Mouse (Mus musculus) adrenal gland, adult 18-20 months (tissue): ENCODE measurements around the gene Tbc1d16. TPM values are rescaled to one million over a fixed set of nuclear protein-coding genes. Genes with fewer than 3 reads are reported as not detected.

Experiments used
- DNase-seq, 2 experiments: peaks; one replicate each; pipeline ENCODE4 v3.0.0; 2021 to 2022; ENCODE audit warnings: low spot score in 2 of 2
- total RNA-seq, 2 experiments: library from RNA; stranded (reverse); gene quantifications; 1 replicate in 1 of 2; 2 replicates in 1 of 2; pipeline ENCODE4 v1.2.3; 2021

Gene Tbc1d16
- total RNA-seq, 2 experiments from 2014 or later = 17.7 to 30.8 TPM

DNA sequence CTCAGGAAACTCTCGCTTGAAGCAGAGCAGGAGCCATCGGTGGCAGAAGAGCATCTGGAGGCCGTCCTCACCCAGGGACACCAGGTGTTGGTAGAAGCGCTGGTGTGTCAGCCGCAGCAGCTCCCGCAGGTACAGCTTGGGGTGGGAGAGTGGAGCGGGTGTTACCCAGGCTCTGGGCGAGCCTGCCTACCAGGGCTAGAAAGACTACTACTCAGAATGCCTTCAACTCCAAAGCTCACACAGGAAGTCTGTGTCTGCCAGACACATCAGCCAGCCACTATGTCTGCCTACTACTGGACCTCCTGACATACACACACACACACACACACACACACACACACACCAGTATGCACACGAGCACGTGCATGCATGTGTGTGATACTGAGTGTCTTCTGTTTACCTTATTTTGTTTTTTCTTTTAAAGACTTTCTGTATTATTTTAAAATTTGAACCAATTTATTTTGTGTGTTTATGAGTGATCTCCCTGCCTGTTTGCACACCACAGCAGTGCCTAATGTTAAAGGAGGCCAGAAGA, 77.2 kb downstream of the Tbc1d16 start:
- DNase-seq = no peak

DNA sequence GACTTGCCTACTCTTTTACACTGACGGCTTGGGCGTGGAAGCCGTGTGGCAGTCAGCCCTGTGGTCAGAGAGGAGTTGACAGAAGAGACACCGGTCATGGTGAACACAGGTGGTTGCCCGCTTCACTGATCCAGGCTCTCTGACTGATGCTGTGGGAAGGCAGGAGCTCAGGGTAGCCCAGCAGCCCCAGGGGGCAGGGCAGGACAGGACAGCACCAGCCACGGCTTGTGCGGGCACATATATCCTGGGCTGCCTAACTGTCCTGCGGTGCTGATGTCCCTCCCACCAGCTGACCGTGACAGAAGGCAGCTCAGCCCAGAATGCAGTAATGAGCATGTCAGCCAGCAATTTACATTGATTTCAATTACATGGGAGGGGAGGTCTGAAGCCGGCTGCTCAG, 77.9 kb downstream of the Tbc1d16 start:
- DNase-seq = no peak

DNA sequence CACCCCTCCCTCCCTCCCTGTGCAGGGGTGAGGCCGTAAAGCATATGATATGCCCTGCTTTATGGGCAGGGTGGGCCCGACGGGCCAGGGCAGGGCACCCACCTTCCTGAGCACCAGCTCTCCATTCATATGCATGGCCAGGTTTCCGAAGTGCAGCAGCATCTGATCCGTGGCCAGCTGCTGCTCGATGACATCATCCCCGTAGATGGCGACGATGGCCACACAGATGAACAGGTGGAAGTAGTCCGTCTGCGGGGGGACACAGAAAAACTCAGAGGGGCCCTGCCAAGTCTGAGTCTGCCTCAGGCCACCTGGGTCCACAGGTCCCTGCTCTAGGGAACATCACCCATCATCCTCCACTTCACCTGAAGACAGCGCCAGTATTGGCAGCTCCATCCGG, 79.5 kb downstream of the Tbc1d16 start:
- DNase-seq = no peak

DNA sequence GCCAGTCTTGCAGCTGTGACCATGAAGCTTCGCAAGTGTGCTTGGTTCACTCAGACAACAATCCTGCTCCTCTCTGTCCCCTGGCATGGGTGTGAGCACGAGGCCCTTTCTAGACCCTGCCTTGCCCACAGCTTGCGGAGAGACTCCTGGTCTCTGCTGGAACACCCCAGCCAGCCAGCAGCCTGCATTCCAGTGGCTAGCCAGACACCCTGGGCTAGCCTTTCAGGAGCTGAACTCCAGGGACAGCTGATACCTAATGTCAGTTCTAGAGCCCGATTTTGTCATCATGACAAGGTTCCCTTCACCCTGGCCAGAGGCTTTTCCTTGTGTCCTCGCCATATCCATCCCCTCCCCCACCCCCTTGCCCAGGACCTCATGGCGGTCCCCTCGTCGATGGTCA, 81.1 kb downstream of the Tbc1d16 start:
- no peak for DNase-seq

DNA sequence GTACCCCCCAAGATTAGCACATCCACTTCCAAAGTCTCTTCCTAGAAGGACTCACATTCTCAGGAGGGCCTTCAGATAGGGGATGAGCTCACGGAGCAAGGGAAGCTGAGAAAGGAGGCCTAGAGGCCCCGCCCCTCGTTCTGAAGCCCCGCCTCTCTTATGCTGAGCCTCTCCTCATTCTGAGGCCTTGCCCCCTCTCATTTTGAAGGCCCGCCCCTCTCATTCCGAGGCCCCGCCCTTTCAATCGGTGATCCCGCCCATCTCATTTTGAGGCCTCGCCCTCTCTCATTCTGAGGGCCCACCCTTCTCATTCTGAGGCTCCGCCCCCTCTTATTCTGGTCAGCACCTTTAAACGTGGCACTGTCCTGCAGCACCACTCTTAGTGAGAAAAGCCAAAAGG, 82.2 kb downstream of the Tbc1d16 start:
- DNase-seq = no peak

DNA sequence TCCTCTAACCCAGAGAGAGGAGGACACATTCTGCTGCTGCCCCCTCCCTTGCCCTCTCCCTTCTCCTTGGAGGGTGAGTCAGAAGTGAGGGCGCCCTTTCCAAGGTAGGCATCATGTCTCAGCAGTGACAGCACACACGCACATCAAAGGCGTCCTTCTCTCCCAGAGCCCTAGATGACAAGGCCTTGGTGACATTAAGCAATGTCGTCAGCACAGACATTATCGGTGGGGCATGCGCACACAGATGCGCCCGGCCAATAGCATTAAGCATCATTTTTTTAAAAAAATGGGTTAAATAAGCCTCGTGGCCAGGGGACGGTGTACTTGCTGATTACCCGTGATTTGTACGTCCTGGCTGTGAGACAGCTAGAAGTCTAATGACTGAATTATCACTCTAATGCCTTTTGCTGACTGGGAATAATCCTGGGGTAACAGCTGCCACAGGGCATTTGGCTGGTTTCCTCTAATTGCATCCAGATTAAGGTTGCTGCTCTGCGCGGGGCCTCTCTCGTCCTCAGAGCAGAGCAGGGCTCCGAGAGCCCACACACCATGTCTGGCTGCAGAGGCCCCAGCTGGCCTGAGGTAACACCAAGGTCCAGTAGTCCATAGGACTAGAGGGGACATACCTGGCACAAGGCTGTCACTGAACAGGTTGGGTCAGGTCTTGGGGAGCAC, 83.4 kb downstream of the Tbc1d16 start:
- DNase-seq = no peak

DNA sequence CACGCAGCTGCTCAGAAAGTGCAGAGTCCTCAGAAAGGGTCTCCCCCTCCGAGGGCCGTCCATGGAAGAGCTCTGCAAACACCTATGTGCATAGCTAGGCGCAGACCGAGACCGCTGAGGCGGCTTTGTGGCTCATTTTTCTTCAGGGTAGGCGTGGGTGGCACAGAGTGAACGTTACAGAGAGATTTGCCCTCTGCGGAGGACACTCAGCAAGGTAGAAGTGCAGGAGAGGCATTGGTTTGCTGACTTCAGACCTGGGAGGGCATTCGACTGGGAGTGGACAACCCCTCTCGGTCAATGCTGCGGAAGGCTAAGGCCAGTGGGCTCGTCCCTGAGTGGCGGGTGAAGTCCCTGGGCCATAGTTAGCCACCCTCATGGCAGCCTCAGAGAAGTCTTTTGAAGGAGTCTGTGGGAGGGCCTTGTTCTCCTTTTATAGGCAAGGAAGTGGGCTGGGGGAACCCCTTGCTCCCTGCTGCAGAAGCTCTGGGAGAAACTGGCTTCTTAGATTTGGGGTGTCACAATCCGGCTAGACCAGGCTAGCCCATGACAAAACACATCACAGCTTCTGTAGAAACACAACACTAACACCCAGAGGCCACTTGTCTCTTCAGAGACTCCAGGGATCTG, 84.8 kb downstream of the Tbc1d16 start:
- DNase-seq = no peak

DNA sequence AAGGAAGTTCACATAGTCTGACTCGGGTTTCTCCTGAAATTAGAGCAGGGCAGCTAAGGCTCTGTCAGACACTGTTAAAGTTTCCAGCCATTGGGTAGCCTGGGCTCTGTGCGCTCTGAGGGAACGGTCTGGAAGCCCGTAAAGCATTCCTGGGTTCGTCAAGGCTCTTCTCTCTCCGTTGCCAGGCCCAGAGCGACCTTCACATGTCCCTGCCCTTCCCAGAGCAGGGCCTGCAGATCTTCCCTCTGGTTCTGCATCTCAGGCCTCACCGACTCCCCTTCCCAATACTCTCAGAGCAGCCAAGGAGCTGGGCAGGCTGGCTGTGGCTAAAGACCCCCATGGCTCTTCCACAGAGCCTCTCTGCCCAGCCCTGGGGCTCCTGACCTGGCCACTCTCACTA, 85.7 kb downstream of the Tbc1d16 start:
- DNase-seq = no peak

DNA sequence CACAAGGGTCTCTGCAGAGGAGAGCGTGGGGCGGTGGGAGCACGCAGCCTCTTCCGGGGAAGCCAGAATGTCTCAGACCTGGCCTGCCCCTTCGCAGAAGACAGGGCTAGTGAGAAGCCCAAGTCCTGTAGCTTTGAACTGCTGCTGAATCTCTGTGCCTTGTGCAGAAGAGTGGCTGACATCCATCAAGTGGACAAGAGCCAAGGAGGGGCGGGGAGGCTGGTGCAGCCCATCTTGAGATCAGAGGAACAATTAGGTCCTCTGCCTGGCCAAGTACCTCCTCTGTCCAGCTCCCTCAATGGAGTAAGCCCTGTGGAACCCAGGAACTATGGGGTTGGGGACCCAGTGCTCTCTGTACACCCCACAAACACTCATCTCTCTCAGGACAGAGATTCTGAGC, 89.3 kb downstream of the Tbc1d16 start:
- DNase-seq = no peak

DNA sequence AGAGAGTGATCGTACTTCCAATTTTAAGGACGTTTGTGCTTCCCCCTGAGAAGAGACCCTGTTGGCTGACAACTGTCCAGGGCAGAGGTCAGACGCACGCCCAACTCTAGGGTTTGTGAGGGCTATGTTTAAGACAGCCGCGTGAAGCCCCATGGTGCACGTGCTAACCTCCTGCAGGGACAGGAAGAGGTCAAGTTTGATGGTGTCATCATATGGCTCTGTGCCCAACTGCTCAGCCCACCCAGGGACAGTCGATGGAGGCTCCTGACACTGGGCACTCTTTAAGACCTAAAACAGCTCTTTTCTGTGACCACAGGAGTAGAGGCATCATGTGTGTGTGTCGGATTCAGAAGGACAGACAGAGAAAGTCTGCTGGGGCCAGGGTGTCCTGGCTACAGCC, 90.1 kb downstream of the Tbc1d16 start:
- DNase-seq = no peak

DNA sequence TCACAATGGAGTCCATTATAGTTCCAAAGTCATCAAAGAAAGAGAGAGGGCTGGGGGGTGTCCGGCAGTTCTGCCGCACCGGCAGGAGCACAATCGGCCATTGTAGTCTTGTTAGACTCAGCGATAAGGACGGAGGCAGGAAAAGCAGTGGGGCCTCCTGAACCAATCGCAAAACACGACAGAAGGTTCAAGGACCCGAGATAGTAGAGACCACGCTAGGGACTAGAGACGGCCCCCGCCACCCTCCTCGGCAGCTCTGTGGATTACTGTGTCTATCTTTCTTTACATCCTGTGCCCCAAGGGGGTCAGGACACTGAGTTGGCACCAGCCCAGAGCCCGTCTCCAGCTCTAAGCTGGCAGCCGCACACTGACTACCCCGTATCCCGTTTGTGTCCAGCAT, 93.7 kb downstream of the Tbc1d16 start:
- DNase-seq = no peak

DNA sequence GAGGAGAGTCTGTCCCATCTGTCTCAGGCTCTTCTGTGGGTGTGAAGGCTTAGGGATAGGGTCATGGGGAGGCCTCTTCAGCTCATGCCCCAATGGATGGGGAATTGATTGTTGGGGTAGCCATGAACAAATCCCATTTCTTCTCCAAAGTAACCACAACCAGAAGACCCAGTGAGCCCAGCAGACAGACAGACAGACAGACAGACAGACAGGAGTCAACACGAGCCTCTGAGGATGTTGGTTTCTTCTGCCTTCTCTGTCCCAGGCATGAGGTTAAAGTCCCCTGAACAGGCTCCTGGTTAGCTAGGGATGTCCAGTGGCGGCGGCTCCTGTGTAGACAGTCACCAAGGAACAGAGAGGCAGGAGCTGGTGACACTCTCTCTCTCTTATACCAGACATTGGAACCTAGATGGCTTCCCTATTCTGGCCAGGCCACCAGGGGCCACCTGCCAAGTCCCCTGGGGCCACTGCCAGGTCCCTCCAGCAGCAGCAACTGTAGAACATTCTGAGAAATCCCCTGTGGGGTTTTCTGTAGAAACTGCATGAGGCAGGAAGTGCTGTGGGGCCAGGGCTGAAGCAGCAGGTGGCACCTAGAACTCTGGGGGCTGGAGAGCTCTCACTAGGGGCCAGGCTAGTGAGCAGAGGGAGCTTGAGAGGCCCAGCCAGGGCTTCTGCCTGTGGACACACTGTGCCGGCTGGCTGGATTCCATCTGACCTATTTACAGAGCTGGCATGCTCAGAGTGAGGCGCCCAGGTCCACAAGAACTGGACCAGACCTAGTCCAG, 94.7 kb downstream of the Tbc1d16 start:
- peak; percentile 60 for DNase-seq

DNA sequence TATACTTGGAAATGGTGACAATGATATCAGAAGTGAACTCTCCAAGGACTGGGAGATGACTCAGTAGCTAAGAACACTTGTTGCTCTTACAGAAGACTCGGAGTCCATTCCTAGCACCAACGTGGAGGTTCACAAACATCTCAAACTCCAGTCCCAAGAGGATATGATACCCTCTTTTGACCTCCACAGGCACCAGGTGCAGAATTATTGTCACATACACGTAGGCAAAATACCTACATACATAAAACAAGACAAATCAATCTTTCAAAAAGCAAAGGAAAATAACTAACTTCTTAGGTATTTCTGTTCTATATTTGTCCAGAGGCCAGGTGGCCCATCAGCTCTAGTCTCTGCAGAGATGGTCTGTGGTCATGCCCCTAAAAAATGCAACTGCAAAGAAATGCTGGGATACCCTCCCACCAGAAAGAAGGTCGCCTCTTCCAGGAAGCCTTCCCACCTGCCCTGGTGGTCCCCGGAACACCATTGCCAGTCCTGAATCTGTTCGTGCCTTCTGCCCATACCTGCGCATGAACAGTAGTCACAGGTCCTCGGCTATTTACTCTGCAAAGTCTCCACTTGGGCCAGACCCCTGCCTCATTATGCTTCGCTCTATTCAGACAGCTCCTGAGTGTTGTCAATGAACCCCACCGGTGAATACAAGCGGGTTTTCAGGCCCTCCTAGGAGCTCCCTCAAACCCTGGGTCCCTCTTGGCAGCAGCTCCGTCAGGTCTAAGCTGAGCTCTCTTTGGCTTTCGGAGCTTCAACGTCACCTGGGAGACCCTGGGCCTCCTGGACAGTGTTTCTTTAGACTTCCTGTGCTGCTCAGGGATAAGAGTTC, 95.9 kb downstream of the Tbc1d16 start:
- DNase-seq = no peak

DNA sequence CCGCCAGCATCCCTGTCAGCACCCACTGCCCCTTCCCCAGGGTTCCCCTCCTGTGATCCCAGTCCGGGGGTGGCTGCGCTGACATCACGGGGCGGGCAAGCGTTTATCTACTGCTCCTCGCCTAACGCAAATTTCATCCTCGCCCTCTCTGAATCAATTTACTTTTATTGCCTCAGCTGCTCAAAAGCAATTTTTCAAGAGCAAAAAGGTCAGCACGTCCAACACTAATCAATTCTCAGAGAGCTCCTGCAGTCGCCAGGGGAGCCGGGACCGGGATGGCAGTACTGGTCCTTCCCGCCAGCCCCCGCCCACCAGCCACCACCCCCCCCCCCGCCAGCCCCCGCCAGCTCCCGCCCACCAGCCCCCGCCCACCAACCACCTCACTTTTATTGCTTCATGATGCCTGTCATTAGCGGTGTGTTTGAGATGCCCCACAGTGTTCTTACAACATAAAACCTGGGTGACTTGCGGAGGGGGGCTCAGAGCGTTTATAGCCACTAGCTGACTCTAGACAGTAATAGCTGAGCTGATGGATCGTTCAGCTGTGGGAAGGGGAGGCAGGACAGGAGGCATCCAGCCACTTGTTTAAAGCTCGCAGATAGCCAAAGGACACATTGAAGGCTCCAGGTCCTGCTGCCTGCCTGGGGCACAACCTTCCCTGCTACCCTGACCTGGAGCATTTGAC, 98.1 kb downstream of the Tbc1d16 start:
- no peak for DNase-seq

DNA sequence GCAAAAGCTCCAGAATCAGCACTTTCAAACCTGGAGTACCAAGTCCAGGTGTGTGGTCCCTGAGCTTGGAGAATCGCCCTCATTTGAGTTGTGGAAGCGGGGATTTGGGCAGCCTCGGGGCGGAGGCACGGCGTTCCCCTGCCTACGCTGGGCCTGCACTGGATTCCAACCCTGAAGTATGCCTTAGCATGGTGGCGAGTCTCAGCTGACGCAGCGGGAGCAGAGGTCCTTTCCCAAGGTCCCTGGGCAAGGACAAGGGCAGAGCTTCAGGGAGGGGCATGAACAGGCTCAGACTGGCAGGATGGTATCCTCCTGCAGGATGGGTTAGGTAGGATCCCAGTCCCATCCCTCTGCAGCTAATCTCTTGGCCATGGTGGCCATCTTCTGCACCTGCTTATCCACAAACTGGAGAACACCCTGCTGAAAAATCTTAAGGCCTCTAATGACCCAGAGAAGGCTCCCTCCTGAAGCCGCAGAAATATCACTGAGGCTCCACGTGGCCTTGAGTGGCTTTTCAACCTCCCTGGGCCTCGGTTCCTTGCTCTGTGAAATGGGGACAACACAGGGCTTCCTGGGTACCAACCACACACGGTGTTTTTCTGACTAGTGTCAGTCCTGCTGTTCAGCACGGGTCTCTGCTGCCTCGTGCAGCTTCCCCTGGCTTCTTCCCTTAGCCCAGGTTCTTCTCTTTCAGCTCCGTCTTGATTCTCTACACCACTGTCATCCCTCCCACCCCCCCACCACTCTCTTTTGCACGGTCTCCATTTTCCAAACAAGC, 98.8 kb downstream of the Tbc1d16 start:
- DNase-seq = peak in 1 of 2 experiments; percentile 50

DNA sequence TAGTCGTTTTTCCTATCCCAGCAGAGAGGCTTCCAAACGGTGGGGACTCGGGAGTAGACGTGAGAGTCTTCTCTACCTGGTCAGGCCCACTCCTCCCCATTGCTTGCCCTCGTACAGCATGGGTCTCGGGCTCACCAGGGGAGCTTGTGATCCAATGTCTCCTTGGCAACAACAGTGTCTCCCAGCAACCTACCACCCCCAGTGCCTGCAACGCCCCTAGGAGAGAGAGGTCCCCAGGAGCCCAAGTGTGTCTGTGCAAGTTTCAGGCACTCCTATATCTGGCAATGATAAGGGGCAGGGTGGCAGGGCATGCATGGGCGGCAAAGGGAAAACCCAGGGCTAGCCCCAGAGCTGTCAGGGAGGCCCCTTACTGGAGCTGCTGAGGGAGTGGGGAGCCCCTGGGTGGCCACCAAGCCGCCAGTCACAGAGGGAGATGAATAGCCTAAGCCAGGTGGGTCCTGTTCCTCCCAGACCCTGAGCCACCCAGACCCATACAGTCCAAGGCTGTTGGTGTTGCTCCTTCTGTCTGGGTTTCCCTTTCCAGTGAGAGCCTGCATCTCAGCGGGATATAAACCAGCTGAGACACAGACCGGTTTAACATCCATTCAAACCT, 99.5 kb downstream of the Tbc1d16 start:
- DNase-seq = no peak

DNA sequence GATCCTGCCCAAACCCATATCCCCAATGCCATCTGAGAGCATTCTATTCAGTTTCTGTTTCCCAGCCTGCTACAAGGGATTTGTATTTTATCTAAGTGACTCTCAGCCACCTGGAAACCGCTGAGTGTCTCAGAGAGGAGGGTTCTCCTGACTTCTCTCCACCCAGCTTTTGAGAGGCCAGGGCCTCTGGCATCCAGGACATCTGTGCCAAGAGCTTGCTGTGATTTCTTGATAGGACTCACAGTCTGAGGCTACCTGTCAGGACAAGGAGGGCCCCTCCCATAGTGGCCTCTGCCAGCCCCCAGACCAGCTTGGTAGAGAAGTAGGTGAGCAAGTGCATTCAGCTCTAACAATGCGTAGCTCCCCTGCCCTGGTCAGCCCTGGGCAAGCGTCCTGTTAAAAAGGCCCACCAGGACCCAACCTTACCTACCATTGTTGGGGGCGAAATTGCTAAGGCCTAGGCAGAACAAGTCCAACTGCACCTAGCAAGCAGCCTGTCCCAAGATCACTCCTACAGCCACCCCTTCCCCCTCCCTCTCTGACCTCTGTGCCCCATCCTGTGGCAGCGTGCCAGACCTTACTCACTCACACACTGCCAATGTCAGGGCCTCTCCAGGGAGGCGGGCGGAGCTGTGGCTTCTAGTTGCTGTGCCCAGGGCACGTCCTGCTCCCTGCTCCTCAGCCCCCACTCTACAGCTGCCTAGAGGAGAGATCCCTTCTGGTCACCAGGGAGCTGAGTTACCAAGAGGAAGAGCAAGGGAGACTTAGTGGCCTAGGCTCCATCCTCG, 100.4 kb downstream of the Tbc1d16 start:
- DNase-seq = peak; percentile 89 to 93

DNA sequence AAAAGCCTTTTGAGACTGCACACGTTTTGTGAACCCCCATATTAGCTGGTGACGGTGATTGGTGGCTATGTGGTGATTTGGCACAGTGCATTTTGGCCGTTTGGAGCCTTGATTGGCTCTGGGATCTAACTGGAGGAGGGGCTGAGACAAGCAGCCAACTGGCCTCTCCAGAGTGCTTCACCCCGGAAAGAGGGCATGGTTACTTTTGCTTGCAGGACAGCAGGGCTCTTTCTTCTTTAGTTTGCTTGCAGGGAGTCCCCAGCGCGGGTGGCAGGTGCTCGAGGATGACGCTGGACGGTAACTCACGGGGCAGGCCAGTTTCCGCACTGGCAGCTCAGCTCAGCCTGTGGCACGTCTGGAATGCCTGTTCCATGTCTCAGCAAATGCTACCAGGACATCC, 101.2 kb downstream of the Tbc1d16 start:
- DNase-seq = peak in 1 of 2 experiments; percentile 43
